Mouse (Mus musculus): Measurements from ENCODE around the gene Haus8.
"Not testable (repeated sequence)": the region's sequence is repeated elsewhere in the genome, so short reads cannot be mapped to it uniquely, and the experiment has no call there.

Haus8 gene

DNA sequence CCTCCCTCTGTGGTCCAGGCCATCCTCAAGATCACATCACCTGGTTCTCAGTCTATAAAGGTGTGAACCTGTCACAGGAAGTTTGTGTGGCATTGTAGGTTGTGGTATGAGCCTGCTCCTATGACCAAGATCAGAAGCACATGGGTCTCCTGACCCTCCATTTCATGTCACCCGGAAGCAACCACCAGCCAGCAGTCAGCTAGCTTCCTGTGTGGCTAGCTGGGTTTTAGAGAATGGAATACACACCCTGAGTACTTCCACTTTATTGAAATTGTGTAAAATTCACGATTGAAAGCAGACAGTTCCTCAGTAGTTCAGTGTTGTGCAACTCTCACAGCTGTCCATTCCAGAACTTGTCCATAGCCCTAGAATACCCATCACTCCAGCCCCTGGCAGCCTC, 13.5 kb upstream of the Haus8 start:
- not testable (repeated sequence) for DNase-seq (ENCODE audit: low spot score)

DNA sequence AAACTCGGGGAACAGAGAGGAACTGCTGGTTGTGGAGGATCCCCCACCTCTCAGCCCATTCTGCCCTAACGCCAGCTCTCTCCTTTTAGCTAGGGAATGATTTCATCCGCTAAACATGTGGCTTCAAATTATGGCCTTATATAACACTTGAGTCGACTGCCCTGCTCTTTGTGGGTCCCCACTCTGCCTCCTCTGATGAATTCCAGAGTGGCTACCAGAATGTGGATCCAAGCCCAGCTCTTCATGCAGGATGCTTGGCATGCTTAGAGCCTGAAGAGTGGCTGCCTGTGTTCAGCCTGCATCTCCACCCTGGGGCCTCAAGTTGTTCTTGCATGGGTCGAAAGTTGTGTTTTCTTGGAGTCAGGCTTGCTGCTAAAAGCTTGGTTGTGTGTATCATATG, 9.9 kb upstream of the Haus8 start:
- DNase-seq (ENCODE audit: low spot score) = no peak

DNA sequence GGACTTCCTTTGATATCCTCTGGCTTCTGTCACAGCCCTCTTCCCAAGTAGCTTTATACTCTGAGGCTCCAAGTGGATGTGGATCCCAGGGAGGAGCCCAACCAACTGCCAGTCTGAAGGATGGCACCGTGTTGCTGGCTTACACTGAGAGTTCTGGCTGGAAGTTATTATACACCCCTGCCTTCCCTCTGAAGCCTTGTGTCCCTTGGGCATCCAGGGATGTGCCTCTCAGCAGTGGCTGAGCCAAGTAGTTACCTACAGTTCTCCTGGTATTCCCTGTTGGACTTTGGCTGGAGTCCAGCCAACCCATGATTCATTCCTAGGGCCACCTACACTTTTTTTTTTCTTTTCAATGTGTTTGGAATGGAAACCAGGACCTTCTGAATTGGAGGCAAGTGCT, 9.0 kb upstream of the Haus8 start:
- DNase-seq (ENCODE audit: low spot score) = not testable (repeated sequence)

DNA sequence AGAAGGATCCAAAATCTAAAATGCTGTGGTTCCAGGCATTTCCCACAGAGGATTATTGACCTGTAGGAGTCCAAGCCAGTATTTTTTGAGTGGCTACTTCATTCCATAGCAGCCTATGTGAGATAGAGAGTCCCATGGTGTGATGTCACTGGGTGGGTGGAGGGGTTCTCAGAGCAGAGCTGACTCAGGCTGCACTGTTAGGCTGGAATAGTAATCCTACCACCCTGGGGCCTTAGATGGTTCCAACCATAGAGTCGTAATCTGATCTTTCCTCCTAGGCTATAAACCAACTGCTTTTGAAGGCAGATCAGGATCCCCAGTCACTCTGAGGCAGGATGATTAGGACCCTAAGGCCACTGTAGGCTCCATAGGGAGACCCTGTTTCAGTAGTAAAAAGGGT, 6.7 kb upstream of the Haus8 start:
- DNase-seq (ENCODE audit: low spot score) = not testable (repeated sequence)

DNA sequence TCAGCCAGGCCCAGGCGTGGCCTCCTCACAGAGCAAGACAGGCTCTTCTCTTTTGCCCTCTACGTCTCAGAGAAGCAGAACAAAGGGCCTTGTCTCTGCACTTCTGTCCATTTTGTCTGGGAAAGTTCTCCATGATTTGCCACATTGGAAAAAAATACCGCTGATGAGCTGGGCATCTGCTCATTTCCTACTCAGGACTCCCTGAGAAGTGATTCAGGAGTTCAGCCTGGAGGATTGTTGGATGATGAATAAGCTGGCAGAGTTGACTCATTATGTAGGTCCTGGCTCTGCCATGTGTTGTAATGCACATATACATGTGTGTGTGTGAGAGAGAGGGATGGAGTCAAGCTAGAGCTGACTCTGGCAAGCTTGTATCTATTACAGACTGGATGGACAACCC, 3.4 kb upstream of the Haus8 start:
- DNase-seq (ENCODE audit: low spot score) = no peak

DNA sequence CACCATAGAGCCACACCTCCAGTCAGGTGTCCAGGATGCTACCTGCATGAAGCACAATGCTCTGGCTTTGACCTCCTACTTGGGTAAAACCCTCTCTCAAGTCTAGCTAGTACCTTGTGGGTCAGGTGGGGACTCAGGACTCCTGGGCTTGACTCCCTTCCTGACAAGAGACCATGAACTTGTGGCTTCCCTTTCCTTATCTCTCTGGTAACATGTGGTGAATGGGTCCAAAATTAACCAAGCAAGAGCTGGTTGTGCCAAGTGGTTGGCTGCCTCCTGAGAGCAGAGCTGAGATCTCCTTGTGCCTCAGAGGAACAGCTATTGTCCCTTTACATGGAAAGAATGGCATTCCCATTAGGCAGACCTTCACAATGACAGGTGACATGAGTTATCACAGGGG, 1.7 kb upstream of the Haus8 start:
- DNase-seq (ENCODE audit: low spot score) = no peak

DNA sequence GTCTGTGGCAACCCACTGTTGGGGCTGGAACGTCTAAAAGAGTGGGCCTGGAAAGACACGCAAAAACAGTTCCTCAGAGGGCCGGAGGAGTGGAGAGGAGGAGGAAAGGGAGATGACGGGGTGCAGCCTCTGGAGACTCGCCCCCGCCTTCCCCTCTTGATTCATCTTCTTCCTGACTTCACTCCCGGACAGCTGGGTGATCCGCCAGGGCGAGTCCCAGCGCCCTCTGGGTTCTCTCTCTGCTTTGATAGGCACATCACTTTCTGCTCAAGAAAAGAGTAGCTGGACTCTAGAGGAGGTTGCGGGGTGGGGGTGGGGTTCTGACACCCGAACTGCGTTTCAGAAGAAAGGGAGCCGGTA, 397 bp upstream of the Haus8 start:
- peak; percentile 53 for DNase-seq (ENCODE audit: low spot score)

DNA sequence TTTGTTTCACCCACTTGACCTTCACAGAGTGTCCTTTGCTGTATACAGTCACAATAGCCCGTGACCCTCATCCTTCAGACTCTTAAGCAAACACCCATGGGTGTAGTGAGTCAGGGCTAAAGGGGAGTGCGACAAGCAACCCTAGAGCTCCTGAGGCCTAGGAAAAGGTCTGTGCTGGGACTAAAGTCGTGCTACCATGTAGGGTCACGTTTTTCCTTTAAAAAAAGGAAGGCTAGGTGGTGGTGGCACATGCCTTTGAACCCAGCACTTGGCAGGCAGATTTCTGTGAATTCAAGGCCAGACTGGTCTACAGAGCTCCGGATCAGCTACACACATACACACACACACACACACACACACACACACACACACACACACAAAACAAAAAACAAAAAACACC, 1.1 kb downstream of the Haus8 start:
- DNase-seq (ENCODE audit: low spot score) = no peak

DNA sequence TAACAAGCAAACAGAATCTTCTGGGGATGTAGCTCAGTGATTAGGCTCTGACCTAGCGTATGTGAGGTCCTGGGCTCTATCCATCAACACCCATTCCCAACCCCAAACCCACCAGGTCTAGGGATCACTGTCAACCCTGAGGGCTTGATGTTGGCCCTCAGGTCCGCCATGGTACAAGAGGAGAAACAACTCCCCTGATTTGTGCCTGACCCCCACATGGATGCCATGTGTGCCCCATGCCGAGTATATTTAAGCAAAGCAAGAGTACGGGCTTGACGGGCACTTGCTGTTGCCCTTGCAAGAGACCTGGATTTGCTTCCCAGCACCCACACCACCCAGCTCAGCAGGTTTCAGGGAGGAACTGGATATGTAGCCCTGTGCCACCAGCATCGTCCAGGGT, 4.4 kb downstream of the Haus8 start:
- not testable (repeated sequence) for DNase-seq (ENCODE audit: low spot score)

DNA sequence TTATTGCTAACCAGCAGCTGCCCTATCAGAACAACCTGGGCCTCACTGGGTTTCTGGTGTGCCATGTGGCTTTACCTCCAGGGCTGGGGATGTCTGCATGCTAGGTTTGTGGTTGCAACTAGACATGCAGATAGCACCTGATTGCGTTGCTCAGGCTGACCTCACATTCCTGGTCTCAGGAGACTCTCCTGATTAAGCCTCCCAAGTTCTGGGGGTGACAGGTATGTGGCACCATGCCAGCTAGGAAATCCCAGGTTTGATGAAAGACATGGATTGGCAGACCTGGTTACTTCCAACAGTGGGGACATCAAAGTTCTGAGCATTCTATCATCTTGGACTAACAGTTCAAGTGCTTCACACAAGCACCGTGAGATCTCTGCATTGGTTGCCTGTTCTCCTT, 5.0 kb downstream of the Haus8 start:
- no peak for DNase-seq (ENCODE audit: low spot score)

DNA sequence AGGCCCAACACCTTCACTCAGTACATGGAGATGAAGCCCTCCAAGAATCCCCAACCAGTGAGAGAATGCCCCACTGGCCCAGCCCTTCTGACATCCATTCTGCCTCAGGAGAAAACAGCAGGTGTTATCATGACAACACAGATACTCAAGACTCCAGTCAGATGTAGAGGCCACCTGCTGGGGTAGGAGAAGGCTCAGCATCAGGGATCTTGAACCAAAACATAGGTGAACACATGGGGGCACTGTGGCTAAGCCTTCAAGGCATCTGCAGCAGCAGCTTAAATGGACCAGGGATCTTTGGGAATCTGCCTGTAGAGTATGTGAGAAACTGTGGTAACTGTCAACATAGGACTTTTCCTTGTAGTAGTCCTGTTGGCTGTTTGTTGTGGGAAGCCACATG, 11.5 kb downstream of the Haus8 start:
- no peak for DNase-seq (ENCODE audit: low spot score)

DNA sequence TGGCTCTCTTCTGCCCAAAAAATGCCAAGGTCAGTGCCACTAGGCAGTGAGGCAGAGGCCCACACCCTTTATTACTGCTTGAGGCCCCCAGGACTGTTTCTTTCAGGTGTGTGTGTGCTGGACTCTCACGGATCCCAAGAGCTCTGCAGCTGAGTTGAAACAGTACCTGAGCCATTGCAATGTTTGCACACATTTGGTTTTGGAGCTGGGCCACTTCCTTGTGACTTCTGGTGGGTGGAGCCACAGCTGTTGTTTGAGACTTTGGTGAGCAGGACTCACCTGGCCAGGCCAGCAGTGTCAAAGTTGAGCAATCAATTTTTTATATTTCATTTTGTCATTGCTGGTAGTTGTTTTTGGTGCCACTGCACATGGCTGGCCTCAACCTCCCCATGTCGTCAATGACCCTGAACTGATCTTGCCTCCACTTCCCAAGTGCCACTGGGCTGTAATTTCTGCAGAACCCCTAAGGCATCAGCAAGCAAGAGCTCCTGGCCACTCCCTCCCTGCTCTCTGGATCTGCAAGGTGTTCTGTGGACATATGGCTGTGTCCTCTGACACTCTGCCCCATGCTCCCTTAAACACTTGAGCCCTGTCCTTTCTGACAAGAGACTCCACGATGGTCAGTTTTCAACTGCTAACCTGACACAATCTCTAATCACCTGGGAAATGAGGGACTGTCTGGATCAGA, 16.0 kb downstream of the Haus8 start:
- no peak for DNase-seq (ENCODE audit: low spot score)

DNA sequence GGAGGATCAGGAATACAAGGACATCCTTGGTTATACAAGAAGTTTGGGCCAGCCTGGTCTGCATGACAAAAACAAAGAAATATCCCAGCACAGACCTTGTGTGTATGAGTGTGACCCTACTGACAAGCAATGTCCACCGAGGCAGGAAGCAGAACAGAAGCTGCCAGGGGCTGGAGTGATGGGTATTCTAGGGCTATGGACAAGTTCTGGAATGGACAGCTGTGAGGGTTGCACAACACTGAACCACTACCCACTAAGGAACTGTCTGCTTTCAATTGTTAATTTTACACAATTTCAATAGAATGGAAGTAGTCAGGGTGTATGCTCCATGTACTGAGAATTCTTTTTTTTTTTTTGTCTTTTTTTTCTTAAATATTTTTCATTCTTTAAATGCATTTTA, 24.5 kb downstream of the Haus8 start:
- DNase-seq (ENCODE audit: low spot score) = no peak

DNA sequence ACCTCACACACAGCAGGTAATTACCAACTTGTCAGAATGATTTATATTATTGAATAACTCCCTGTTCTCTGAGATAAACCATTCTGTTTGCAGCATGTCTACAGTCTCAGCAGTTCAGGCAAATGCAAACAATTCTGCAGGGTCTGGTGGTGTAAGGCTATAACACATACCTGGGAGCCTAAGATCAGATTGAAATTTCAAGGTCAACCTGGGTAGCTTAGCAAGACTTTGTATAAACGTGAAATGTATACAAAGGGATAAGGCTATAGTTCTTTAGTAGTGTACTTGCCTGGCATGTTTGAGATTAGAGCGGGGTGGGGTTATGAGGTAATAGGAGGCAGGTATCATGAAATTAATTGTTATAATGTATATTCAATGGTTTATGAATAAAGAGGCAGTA, 30.0 kb downstream of the Haus8 start:
- DNase-seq (ENCODE audit: low spot score) = no peak

DNA sequence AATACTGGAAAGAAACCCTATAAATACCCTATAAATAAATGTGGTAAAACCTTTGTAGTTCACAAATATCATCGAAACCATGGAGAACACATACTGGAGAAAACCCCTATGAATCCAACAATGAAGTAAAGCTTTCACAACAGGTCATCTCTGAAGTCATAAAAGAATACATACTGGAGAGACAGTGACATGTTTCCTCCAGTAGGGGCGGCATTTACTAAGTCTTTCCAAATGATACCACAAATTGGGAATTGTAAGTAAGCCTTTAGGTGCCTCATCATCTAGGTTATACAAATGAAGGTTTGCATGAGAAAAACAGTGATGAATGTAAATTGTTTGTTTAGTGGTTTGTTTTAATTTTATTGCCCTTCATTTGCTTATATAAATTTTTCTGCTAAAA, 48.2 kb downstream of the Haus8 start:
- no peak for DNase-seq (ENCODE audit: low spot score)

DNA sequence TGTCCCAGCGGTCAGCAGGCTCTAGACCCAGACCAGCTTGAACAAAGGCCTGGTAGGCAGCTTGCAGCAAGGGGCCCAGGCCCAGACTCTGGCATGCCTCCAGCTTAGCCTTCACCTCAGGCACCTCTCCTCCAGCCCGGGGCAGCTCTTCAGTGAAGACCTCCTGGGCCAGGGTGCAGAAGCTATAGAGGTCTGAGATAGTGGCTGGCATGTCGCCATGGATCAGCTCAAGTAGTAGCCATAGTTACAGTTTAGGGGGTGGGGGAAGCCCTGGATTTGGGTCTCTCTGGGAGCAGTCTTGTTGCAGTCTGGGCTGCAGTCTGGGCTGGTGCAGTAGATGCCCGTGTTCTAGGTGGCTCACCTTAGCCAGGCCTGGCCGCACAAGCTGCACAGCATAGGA, 58.5 kb downstream of the Haus8 start:
- not testable (repeated sequence) for DNase-seq (ENCODE audit: low spot score)

DNA sequence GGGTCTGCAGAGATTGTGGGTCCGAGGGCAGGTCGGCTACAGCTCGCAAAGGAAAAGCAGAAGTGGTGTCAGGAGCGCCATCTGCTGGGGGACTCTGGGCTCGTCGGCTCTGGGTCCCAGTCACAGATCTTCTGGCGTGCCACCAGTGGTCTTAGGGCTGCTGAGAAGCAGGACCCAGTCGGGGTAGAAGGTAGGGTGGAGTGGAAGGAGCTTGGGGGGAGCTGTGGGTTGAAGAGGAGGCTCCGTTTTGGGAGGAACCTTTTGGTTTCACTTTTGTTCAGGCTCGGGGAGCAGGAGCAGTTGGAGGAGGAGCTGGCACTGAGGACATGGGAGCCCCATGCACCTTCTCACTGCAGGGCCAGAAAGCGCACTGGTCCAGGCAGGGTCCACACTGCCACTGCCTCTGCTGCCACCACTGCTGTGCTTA, 67.2 kb downstream of the Haus8 start:
- DNase-seq (ENCODE audit: low spot score) = peak; percentile 10
